Mouse (Mus musculus) heart, adult 2 months (tissue): ENCODE results near the gene Pde8a.

Experiments
- CTCF ChIP-seq: fragments of 200-600 bp; IDR thresholded peaks from 2 replicates; pipeline ENCODE4 v1.8.1; 2022; ENCODE audit warnings: antibody characterized with exemption, mild to moderate bottlenecking, moderate library complexity
- EP300 ChIP-seq: fragments of 200-500 bp; IDR thresholded peaks from 2 replicates; pipeline ENCODE4 v1.6.1; 2011; ENCODE audit warnings: low read depth, low read length, control low read depth; ENCODE audit not compliant: insufficient read depth
- POLR2A ChIP-seq: fragments of 200-500 bp; IDR thresholded peaks from 2 replicates; pipeline ENCODE4 v1.6.1; 2011; ENCODE audit warnings: mild to moderate bottlenecking, low read depth, low read length, control low read depth; ENCODE audit not compliant: insufficient read depth

DNA sequence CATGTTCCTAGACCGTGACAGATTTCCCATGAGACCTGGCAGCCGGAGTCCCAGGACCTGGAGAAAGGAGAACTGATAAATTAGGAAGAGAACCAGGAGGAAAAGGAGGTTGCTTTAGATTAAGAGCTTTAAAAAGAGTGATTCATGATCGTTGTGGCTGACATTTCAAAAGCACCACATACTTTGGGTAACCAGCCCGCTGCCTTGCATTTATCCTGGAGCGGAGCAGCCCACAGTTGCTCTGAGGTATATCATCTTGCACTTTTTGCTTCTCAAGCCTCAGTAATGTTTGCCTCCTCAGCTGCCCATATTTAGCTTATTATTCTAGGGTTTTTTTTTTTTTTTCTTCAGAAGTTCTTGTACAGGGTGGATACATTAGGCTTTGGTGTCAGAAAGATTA, 11.0 kb upstream of the Pde8a start:
- TF ChIP-seq POLR2A (no peak), CTCF (no peak), EP300 (no peak)
